Mouse (Mus musculus) CH12.LX (cell line): ENCODE results near the gene Skap1.

ENCODE experiments used
- CHD1 ChIP-seq: IDR thresholded peaks from 2 replicates; pipeline ENCODE4 v1.6.1; 2012; ENCODE audit warnings: low read depth, low read length, improper control_type of control experiment, inconsistent platforms
- CTCF ChIP-seq, 2 experiments: IDR thresholded peaks in 1 of 2; conservative IDR thresholded peaks in 1 of 2; 2 replicates each; pipeline ENCODE4 v1.5.1; 2011 to 2012; ENCODE audit warnings: low read depth in 2 of 2, low read length in 2 of 2, improper control_type of control experiment in 1 of 2, inconsistent platforms in 1 of 2, mild to moderate bottlenecking in 1 of 2, moderate library complexity in 1 of 2
- E2F4 ChIP-seq: IDR thresholded peaks from 2 replicates; pipeline ENCODE4 v1.6.1; 2011; ENCODE audit warnings: low read depth, low read length, improper control_type of control experiment; ENCODE audit not compliant: insufficient replicate concordance
- EP300 ChIP-seq: IDR thresholded peaks from 2 replicates; pipeline ENCODE4 v1.6.1; 2011; ENCODE audit warnings: low read length, improper control_type of control experiment
- MAZ ChIP-seq: IDR thresholded peaks from 2 replicates; pipeline ENCODE4 v1.6.1; 2012; ENCODE audit warnings: low read depth, mild to moderate bottlenecking, inconsistent platforms, low read length, improper control_type of control experiment, moderate library complexity
- MXI1 ChIP-seq: IDR thresholded peaks from 2 replicates; pipeline ENCODE4 v1.6.1; 2011; ENCODE audit warnings: mild to moderate bottlenecking, low read depth, low read length, improper control_type of control experiment
- NRF1 ChIP-seq: IDR thresholded peaks from 2 replicates; pipeline ENCODE4 v1.6.1; 2014; ENCODE audit warnings: low read depth, mild to moderate bottlenecking, inconsistent platforms, low read length, improper control_type of control experiment, moderate library complexity
- POLR2A ChIP-seq: IDR thresholded peaks from 2 replicates; pipeline ENCODE4 v1.6.1; 2011; ENCODE audit warnings: low read depth, mild to moderate bottlenecking, improper control_type of control experiment, low read length
- SMC3 ChIP-seq: IDR thresholded peaks from 2 replicates; pipeline ENCODE4 v1.6.1; 2011; ENCODE audit warnings: low read depth, low read length, improper control_type of control experiment
- TBP ChIP-seq: conservative IDR thresholded peaks from 2 replicates; pipeline ENCODE4 v1.6.1; 2011; ENCODE audit warnings: low read depth, low read length, improper control_type of control experiment
- TCF12 ChIP-seq: IDR thresholded peaks from 2 replicates; pipeline ENCODE4 v1.6.1; 2014; ENCODE audit warnings: low read depth, mild to moderate bottlenecking, inconsistent platforms, low read length, improper control_type of control experiment
- USF1 ChIP-seq: IDR thresholded peaks from 2 replicates; pipeline ENCODE4 v1.6.1; 2014; ENCODE audit warnings: low read depth, mild to moderate bottlenecking, inconsistent platforms, low read length, improper control_type of control experiment
- ZC3H11A ChIP-seq: IDR thresholded peaks from 2 replicates; pipeline ENCODE4 v1.6.1; 2012; ENCODE audit warnings: low read depth, mild to moderate bottlenecking, inconsistent platforms, low read length, improper control_type of control experiment

GRCm38 (mm10) chr11:96728577-96728976, 264.2 kb downstream of the Skap1 start:
- TF ChIP-seq POLR2A (no peak), CTCF (conservative IDR thresholded peaks at IDR 0.05 in 1 of 2, IDR thresholded peaks at IDR 0.05 in 1 of 2; ENCODE audit: low read depth in 2 of 2, low read length in 2 of 2) (no peak), ZC3H11A (no peak), EP300 (no peak), E2F4 (no peak), TBP (no peak), NRF1 (no peak), MXI1 (no peak), USF1 (no peak), MAZ (no peak), CHD1 (no peak), SMC3 (no peak), TCF12 (no peak)
